ENCODE assay signal across 8 mouse cellular contexts in genomic region chr10:126931760-126932139, GRCm38 (mm10). TPM values are rescaled to one million over a fixed set of nuclear protein-coding genes. Genes with fewer than 3 reads are reported as not detected.
A peak's percentile ranks its signal among the peaks of the same experiment; 100 is the strongest.
DNase-seq lines count a peak whose midpoint lies in the region; ATAC-seq and TF ChIP-seq lines count a peak whose summit lies in the region.

No protein-coding gene starts in this region.

- no peak overlapping the region for H3K4me2 ChIP-seq in midbrain, embryonic 14.5 days (ENCODE audit: low read length)
- peak overlapping the region; percentile 41 for H3K4me2 ChIP-seq in limb, embryonic 14.5 days (replicated peaks; ENCODE audit: low read depth, low read length, severe bottlenecking)

- H3K9ac ChIP-seq in midbrain, embryonic 14.5 days (replicated peaks; ENCODE audit: low read length), result no peak overlapping the region
- peak overlapping the region; percentile 28; the same call in 1 of the 2 replicates for H3K9ac ChIP-seq in limb, embryonic 14.5 days (ENCODE audit: low read depth, low read length, severe bottlenecking)

- TF ChIP-seq POLR2A in limb, embryonic 14.5 days (IDR thresholded peaks at IDR 0.05; ENCODE audit: borderline replicate concordance, extremely low read depth, insufficient read depth, insufficient read length), result no peak

- intact Hi-C loops in gastrocnemius, adult 2 months (cut with DNase I), result no loop called here

- no peak overlapping the region for H3K4me3 ChIP-seq in gastrocnemius, adult 2 months
- H3K4me3 ChIP-seq in midbrain, embryonic 10.5 days, result no peak overlapping the region
- H3K4me3 ChIP-seq in midbrain, embryonic 14.5 days (replicated peaks; ENCODE audit: low read depth, low read length), result no peak overlapping the region
- H3K4me3 ChIP-seq in limb, embryonic 14.5 days (replicated peaks; ENCODE audit: low read length), result no peak overlapping the region

- H3K9me3 ChIP-seq in midbrain, embryonic 10.5 days (replicated peaks), result no peaks in the 10 kb centered on the region
- H3K9me3 ChIP-seq in midbrain, embryonic 14.5 days (ENCODE audit: control insufficient read depth, low read length), result no peaks in the 10 kb centered on the region
- no peaks in the 10 kb centered on the region for H3K9me3 ChIP-seq in limb, embryonic 14.5 days (ENCODE audit: control insufficient read depth, low read length)

- no peak for TF ChIP-seq CTCF in gastrocnemius, adult 2 months (IDR thresholded peaks at IDR 0.05)

- H3K36me3 ChIP-seq in midbrain, embryonic 10.5 days, result no peaks in the 10 kb centered on the region
- no peaks in the 10 kb centered on the region for H3K36me3 ChIP-seq in midbrain, embryonic 14.5 days (ENCODE audit: control insufficient read depth, insufficient read depth, low read length)
- no peaks in the 10 kb centered on the region for H3K36me3 ChIP-seq in limb, embryonic 14.5 days (ENCODE audit: control insufficient read depth, insufficient read depth, low read length)

- no peak for DNase-seq in gastrocnemius, adult 2 months
- no peak for DNase-seq in gastrocnemius, adult 18-20 months (ENCODE audit: low spot score)
- no peak for DNase-seq in midbrain, embryonic 10.5 days (ENCODE audit: low spot score)
- DNase-seq in midbrain, embryonic 14.5 days, result no peak
- no peak for DNase-seq in limb, embryonic 14.5 days (ENCODE audit: low spot score)
- no peak for DNase-seq in thymus, postnatal 0 days (ENCODE audit: low spot score)
- no peak for DNase-seq in adrenal gland, adult 18-20 months (ENCODE audit: low spot score in 2 of 2)
- no peak for DNase-seq in spleen, postnatal 4 days (ENCODE audit: low spot score in 2 of 2)

- peaks cover 36% of the 10 kb centered on the region for H3K27me3 ChIP-seq in midbrain, embryonic 10.5 days (ENCODE audit: low read depth, poor library complexity, severe bottlenecking)
- H3K27me3 ChIP-seq in midbrain, embryonic 14.5 days (ENCODE audit: control insufficient read depth, insufficient read depth, low read length), result no peaks in the 10 kb centered on the region
- no peaks in the 10 kb centered on the region for H3K27me3 ChIP-seq in limb, embryonic 14.5 days (ENCODE audit: control insufficient read depth, insufficient read depth, low read length)

- peaks cover 61% of the 10 kb centered on the region for H3K4me1 ChIP-seq in midbrain, embryonic 10.5 days
- H3K4me1 ChIP-seq in midbrain, embryonic 14.5 days (ENCODE audit: control insufficient read depth, insufficient read depth, low read length), result peaks cover 28% of the 10 kb centered on the region
- H3K4me1 ChIP-seq in limb, embryonic 14.5 days (ENCODE audit: control insufficient read depth, insufficient read depth, low read length), result peaks cover 78% of the 10 kb centered on the region

- ATAC-seq in midbrain, embryonic 14.5 days (ENCODE audit: low FRiP score, low TSS enrichment), result no peak
- 0 out of 2 replicates have a peak, but pooled peaks have one; percentile 0 for ATAC-seq in limb, embryonic 14.5 days (ENCODE audit: low FRiP score, low read depth)

- H3K27ac ChIP-seq in gastrocnemius, adult 2 months, result peak overlapping the region; percentile 82
- H3K27ac ChIP-seq in midbrain, embryonic 10.5 days (replicated peaks), result peak overlapping the region; percentile 82
- H3K27ac ChIP-seq in midbrain, embryonic 14.5 days (replicated peaks; ENCODE audit: low read depth, low read length), result no peak overlapping the region
- H3K27ac ChIP-seq in limb, embryonic 14.5 days (replicated peaks; ENCODE audit: low read depth, low read length), result peak overlapping the region; percentile 98

RNA-seq across cellular contexts. Expression of gene Atp23, which starts 30.6 kb away (rescaled TPM):
- total RNA-seq in gastrocnemius, adult 2 months (2021), result 1 to 10 TPM; 1.6 to 2.2 TPM
- 1 to 10 TPM; 1.5 to 1.6 TPM for total RNA-seq in gastrocnemius, adult 18-20 months (2021)
- polyA plus RNA-seq in midbrain, embryonic 10.5 days (2016; fragmentation: Nextera tagmentation; extraction: Ambion mirVana), result 16.9 and 17.7 TPM in 2 replicates
- 13.6 and 14.1 TPM in 2 replicates for polyA plus RNA-seq in midbrain, embryonic 14.5 days (2014; fragmentation: Nextera tagmentation; extraction: Ambion mirVana)
- 14.6 and 15.6 TPM in 2 replicates for polyA plus RNA-seq in limb, embryonic 14.5 days (2012; rRNA removed)
- polyA plus RNA-seq in limb, embryonic 14.5 days (2014; fragmentation: Nextera tagmentation; extraction: Ambion mirVana), result 20.4 and 25.4 TPM in 2 replicates
- 15.8 and 17.5 TPM in 2 replicates for polyA plus RNA-seq in thymus, postnatal 0 days (2015; fragmentation: Nextera tagmentation; extraction: Ambion mirVana)
- 1 to 10 TPM; 4.6 to 5.5 TPM for total RNA-seq in adrenal gland, adult 18-20 months (2021)

RNA-seq across cellular contexts. Expression of gene Ctdsp2, which starts 46.8 kb away (rescaled TPM):
- 10 to 100 TPM; 94.0 to 99.2 TPM for total RNA-seq in gastrocnemius, adult 2 months (2021)
- 100 to 1,000 TPM in 1 of 2 experiments, 10 to 100 TPM in 1; 84.5 to 110 TPM for total RNA-seq in gastrocnemius, adult 18-20 months (2021)
- 36.8 and 39.3 TPM in 2 replicates for polyA plus RNA-seq in midbrain, embryonic 10.5 days (2016; fragmentation: Nextera tagmentation; extraction: Ambion mirVana)
- 19.1 and 26.2 TPM in 2 replicates for polyA plus RNA-seq in midbrain, embryonic 14.5 days (2014; fragmentation: Nextera tagmentation; extraction: Ambion mirVana)
- 230 and 284 TPM in 2 replicates for polyA plus RNA-seq in limb, embryonic 14.5 days (2012; rRNA removed)
- 143 and 153 TPM in 2 replicates for polyA plus RNA-seq in limb, embryonic 14.5 days (2014; fragmentation: Nextera tagmentation; extraction: Ambion mirVana)
- 30.3 and 34.3 TPM in 2 replicates for polyA plus RNA-seq in thymus, postnatal 0 days (2015; fragmentation: Nextera tagmentation; extraction: Ambion mirVana)
- 10 to 100 TPM; 73.0 to 98.7 TPM for total RNA-seq in adrenal gland, adult 18-20 months (2021)
